Mouse (Mus musculus) midbrain, embryonic 12.5 days (tissue): Measurements from ENCODE around the gene Rnf130. TPM values are rescaled to one million over a fixed set of nuclear protein-coding genes. Genes with fewer than 3 reads are reported as not detected.

Experiments used
- ATAC-seq: fragments of 200-750 bp; cut with Nextera tagmentation; 2 replicates; pipeline ENCODE4 v1.8.0; 2017; ENCODE audit warnings: low read depth, moderate TSS enrichment, moderate library complexity; ENCODE audit not compliant: low FRiP score
- H3K27ac ChIP-seq: fragments of 300-500 bp; sonication (generic); replicated peaks from 2 replicates; pipeline ENCODE4 v1.5.1; 2016; ENCODE audit warnings: mild to moderate bottlenecking
- H3K27me3 ChIP-seq: fragments of 300-500 bp; sonication (generic); 2 replicates; pipeline ENCODE4 v1.6.1; 2016; ENCODE audit warnings: mild to moderate bottlenecking
- H3K36me3 ChIP-seq: fragments of 300-500 bp; sonication (generic); 2 replicates; pipeline ENCODE4 v1.6.1; 2016
- H3K4me1 ChIP-seq: fragments of 300-500 bp; sonication (generic); 2 replicates; pipeline ENCODE4 v1.6.1; 2016
- H3K4me2 ChIP-seq: fragments of 300-500 bp; sonication (generic); replicated peaks from 2 replicates; pipeline ENCODE4 v1.6.1; 2016; ENCODE audit warnings: mild to moderate bottlenecking, moderate library complexity
- H3K4me3 ChIP-seq: fragments of 300-500 bp; sonication (generic); 2 replicates; pipeline ENCODE4 v1.5.1; 2016; ENCODE audit warnings: mild to moderate bottlenecking
- H3K9ac ChIP-seq: fragments of 300-500 bp; sonication (generic); replicated peaks from 2 replicates; pipeline ENCODE4 v1.6.1; 2016; ENCODE audit warnings: mild to moderate bottlenecking, moderate library complexity
- H3K9me3 ChIP-seq: fragments of 300-500 bp; sonication (generic); 2 replicates; pipeline ENCODE4 v1.6.1; 2016; ENCODE audit warnings: mild to moderate bottlenecking
- WGBS: fragments of 180-500 bp; shearing (Covaris S2); methylation state at CpG from one replicate; pipeline ENCODE4 v1.1.7; 2016; 5-methylcytosine and 5-hydroxymethylcytosine counted together
- polyA plus RNA-seq: library from polyadenylated mRNA; unstranded; fragments of >200 nt; fragmentation: Nextera tagmentation; extraction: Ambion mirVana; gene quantifications from 2 replicates; pipeline ENCODE4 v1.2.1, GENCODE M21; 2016

Rnf130 gene
- polyA plus RNA-seq, 1 experiment from 2014 or later, result 91.3 TPM

DNA sequence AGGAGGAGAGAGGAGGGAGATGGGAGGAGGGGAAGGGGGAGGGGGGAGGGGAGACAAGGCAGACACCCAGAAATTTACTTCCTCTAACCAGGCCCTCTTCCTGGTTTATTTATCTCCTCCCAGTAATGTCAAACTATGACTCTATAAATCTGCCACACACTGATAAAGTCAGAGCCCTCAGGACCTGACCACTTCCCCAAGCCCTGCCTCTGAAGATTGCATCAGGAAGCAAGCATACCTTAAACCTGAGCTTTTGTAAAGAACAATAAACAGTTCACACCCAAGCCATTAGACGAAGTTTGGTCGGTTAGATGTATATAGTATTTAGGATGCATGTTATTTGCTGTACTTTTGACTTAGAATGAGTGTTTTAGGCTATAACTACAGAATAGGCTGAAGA, 30.6 kb upstream of the Rnf130 start:
- 94% methylated on average over 2 of the region's 2 CpGs for WGBS
- Histone ChIP-seq H3K9ac (no peak overlapping the region), H3K4me2 (no peak overlapping the region), H3K4me1 (no peaks in the 10 kb centered on the region), H3K36me3 (no peaks in the 10 kb centered on the region), H3K27ac (no peak overlapping the region), H3K4me3 (no peak overlapping the region), H3K9me3 (no peaks in the 10 kb centered on the region), H3K27me3 (no peaks in the 10 kb centered on the region)
- ATAC-seq, result no peak

DNA sequence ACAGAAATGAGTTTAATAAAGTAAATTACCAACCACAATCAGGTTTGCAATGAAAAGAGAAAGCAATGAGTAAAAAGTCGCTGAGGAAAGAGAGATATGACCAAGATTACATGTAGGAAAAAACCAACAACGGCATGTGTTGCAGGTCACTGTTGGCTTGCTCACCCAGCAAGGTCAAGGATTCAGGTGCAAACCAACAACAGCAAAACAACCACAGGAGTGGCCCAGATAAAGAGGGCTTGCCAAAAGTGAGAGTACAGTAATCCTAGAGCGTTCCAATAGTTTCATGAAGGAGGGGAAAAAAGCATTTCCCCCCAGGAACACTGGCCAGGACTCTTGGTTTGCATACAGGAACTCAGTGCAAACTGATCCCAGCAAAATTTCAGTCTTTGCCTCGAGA, 28.7 kb upstream of the Rnf130 start:
- Histone ChIP-seq H3K4me2 (no peak overlapping the region), H3K4me1 (no peaks in the 10 kb centered on the region), H3K27ac (no peak overlapping the region), H3K36me3 (no peaks in the 10 kb centered on the region), H3K9me3 (no peaks in the 10 kb centered on the region), H3K27me3 (no peaks in the 10 kb centered on the region), H3K4me3 (no peak overlapping the region), H3K9ac (no peak overlapping the region)
- WGBS, result 82% methylated on average over 4 of the region's 4 CpGs
- ATAC-seq, result no peak

DNA sequence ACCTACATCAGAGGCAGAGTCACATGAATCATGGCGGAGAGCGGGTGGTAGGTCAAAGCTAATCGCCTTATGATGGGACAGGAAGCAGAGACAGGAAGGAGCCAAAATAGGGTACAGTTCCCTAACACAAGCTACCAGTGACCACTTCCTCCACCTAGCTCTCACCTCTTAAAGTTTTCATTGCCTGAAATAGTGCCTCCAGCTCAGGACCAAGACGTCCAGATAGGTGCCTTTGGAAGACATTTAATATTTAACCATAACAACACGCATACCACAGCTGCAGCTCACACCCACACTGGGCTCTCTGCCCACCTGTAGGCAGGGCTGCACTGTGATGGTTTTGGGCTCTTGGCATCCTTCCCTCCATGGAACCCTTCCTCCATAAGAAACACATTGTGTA, 27.8 kb upstream of the Rnf130 start:
- no peaks in the 10 kb centered on the region for H3K4me1 ChIP-seq
- H3K4me2 ChIP-seq, result no peak overlapping the region
- no peak overlapping the region for H3K4me3 ChIP-seq
- 81% methylated on average over 5 of the region's 5 CpGs for WGBS
- H3K27me3 ChIP-seq, result no peaks in the 10 kb centered on the region
- H3K27ac ChIP-seq, result no peak overlapping the region
- no peaks in the 10 kb centered on the region for H3K36me3 ChIP-seq
- no peak for ATAC-seq
- H3K9me3 ChIP-seq, result no peaks in the 10 kb centered on the region
- H3K9ac ChIP-seq, result no peak overlapping the region

DNA sequence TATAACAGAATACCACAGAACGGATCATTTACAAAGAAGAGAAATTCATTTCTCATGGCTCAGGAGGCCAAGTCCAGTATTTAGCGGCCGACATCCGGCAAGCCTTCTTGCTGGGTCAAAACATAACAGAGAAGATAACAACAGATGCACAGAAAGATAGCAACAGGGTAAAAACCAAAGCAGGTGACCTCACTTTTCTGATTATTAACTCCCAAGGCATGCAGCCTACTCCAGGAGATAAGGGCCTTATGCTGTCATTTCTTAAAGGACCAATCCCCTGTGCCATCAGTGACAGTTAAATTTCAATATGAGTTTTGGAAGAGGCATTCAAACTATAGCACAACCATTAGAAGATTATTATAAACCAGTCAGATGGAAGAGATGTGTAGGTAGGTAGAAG, 22.3 kb upstream of the Rnf130 start:
- Histone ChIP-seq H3K27me3 (no peaks in the 10 kb centered on the region), H3K27ac (no peak overlapping the region), H3K4me1 (no peaks in the 10 kb centered on the region), H3K36me3 (no peaks in the 10 kb centered on the region), H3K4me3 (no peak overlapping the region), H3K4me2 (no peak overlapping the region), H3K9ac (no peak overlapping the region), H3K9me3 (no peaks in the 10 kb centered on the region)
- no peak for ATAC-seq
- WGBS, result 93% methylated on average over 4 of the region's 4 CpGs

DNA sequence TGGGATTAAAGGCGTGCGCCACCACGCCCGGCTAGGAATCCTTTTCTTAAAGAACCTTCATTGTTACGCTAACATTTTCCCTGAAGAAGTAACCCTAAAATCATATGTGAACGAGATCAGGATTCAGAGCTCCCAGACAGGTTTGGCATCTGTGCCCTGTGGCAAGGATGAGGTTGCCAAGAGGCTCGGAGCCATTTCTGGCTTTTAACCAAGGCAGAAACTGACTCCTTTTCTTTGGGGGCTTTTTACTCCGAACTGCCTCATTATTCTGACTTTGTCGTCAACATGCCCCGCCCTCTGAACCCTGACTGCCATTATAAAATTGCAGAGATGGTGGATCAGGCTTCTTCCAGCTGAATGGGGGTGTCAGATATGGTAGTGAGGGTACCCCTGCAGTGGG, 17.4 kb upstream of the Rnf130 start:
- no peak overlapping the region for H3K4me2 ChIP-seq
- H3K27me3 ChIP-seq, result no peaks in the 10 kb centered on the region
- H3K9ac ChIP-seq, result no peak overlapping the region
- no peaks in the 10 kb centered on the region for H3K9me3 ChIP-seq
- no peak for ATAC-seq
- no peaks in the 10 kb centered on the region for H3K36me3 ChIP-seq
- H3K27ac ChIP-seq, result no peak overlapping the region
- 76% methylated on average over 10 of the region's 10 CpGs for WGBS
- H3K4me3 ChIP-seq, result no peak overlapping the region
- H3K4me1 ChIP-seq, result no peaks in the 10 kb centered on the region

DNA sequence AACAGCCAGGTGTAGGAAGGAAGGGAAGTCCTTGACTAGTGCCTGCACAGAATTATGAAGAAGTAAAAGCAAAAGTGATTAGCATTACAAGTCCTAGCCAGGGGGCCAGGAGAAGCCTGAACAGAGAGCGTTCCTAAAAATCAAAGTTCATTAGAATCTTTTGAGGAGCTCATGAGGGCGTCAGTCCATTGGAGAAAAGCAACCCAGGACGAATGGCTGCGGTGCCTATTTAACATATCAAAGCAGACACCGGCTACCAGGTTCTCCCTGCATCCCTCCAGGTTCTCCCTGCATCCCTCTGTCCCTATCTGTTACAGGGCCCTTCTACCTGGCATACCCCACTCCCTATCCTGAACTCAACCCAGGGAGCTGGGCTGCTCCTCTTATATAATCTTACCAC, 16.9 kb upstream of the Rnf130 start:
- Histone ChIP-seq H3K4me1 (no peaks in the 10 kb centered on the region), H3K27ac (no peak overlapping the region), H3K27me3 (no peaks in the 10 kb centered on the region), H3K9me3 (no peaks in the 10 kb centered on the region), H3K36me3 (no peaks in the 10 kb centered on the region), H3K4me3 (no peak overlapping the region), H3K9ac (no peak overlapping the region), H3K4me2 (no peak overlapping the region)
- no peak for ATAC-seq
- 33% methylated on average over 5 of the region's 5 CpGs for WGBS

DNA sequence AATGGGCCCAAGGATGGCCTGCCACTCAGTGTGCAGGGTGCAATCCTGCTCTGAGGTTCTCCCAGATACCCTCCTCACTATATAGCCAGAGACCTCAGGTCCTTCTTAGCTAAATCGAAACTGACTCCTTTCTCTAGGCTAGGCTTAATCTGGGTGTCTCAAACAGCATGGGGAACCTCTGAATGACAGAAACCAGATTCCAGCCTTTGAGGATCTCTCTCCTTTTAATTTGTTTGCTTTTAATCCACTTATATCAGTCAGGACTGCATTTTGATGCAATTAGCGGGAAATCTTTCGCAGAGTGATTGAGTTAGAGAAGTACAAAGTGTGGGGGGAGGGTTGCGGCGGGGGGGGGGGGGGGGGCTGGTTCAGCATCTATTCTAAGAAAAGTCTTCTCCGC, 12.1 kb upstream of the Rnf130 start:
- 63% methylated on average over 6 of the region's 6 CpGs for WGBS
- no peaks in the 10 kb centered on the region for H3K4me1 ChIP-seq
- no peaks in the 10 kb centered on the region for H3K27me3 ChIP-seq
- no peak overlapping the region for H3K4me2 ChIP-seq
- H3K4me3 ChIP-seq, result no peak overlapping the region
- H3K36me3 ChIP-seq, result no peaks in the 10 kb centered on the region
- H3K9ac ChIP-seq, result no peak overlapping the region
- no peak for ATAC-seq
- H3K27ac ChIP-seq, result no peak overlapping the region
- no peaks in the 10 kb centered on the region for H3K9me3 ChIP-seq

DNA sequence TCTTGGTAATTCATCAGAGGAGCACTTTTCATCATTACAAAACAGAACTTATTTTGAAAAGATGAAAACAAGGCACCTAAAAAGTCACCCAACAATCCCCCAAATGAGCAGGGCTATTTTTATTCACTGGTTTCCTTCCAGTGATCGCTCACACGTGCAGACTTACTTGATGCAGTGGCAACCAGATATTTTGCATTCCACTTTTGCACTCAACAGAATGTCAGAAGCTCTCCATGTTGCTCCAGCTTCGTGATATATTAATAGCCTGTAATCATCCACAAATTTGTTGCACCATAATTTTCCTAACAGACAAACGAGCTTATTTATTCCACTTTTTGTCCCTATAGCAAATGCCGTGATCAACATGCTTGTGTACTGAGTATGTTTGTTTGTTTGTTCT, 8.6 kb upstream of the Rnf130 start:
- no peaks in the 10 kb centered on the region for H3K4me1 ChIP-seq
- H3K4me2 ChIP-seq, result no peak overlapping the region
- H3K27me3 ChIP-seq, result no peaks in the 10 kb centered on the region
- ATAC-seq, result no peak
- WGBS, result 85% methylated on average over 5 of the region's 5 CpGs
- H3K9me3 ChIP-seq, result no peaks in the 10 kb centered on the region
- H3K27ac ChIP-seq, result no peak overlapping the region
- no peaks in the 10 kb centered on the region for H3K36me3 ChIP-seq
- H3K4me3 ChIP-seq, result no peak overlapping the region
- no peak overlapping the region for H3K9ac ChIP-seq

DNA sequence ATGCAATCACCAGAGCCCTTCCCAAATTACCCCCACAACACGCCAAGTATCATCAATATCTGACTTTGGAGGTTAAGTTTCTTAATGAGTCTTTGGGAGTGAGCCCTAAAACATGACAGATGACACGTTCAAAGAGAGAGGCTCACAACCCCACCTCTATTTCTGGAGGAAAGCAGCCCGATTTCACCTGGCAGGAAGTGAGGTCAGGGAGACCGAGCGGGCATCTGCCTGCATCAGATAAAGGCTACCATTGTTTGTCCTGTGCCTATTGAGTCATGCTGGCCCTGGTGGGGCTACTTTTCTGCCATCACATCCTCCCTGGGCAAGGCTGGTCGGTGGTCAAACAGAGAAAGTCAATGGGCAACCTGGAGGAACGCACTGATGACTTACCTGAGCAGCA, 7.6 kb upstream of the Rnf130 start:
- no peak overlapping the region for H3K4me2 ChIP-seq
- peaks cover 1% of the 10 kb centered on the region; the same call in 1 of the 2 replicates for H3K27me3 ChIP-seq
- WGBS, result 83% methylated on average over 7 of the region's 7 CpGs
- H3K27ac ChIP-seq, result no peak overlapping the region
- ATAC-seq, result no peak
- H3K4me3 ChIP-seq, result no peak overlapping the region
- H3K9ac ChIP-seq, result no peak overlapping the region
- no peaks in the 10 kb centered on the region for H3K36me3 ChIP-seq
- no peaks in the 10 kb centered on the region for H3K9me3 ChIP-seq
- H3K4me1 ChIP-seq, result no peaks in the 10 kb centered on the region

DNA sequence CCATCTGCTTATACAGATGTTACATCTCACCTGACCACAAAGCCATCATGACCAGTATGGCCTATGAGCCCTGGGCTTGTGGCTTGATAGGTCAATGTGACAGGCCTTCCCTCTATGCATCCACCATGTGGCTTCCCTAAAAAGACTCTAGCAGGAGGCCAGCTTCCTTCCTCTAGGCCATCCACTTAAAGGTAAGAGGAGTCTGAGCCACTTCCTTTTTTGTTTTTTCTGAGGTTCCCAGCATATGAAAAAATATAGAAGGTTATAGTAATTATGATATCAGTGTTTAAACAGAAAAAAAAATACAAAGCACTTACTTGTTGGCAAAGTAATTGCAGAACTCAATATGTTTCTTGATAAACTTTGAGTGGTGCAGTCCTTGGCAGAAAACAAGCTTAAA, 6.3 kb upstream of the Rnf130 start:
- no peak overlapping the region for H3K9ac ChIP-seq
- H3K36me3 ChIP-seq, result no peaks in the 10 kb centered on the region
- no peak overlapping the region for H3K4me3 ChIP-seq
- H3K27me3 ChIP-seq, result peaks cover 15% of the 10 kb centered on the region
- no peak overlapping the region for H3K27ac ChIP-seq
- H3K9me3 ChIP-seq, result no peaks in the 10 kb centered on the region
- no peak overlapping the region for H3K4me2 ChIP-seq
- ATAC-seq, result no peak
- H3K4me1 ChIP-seq, result no peaks in the 10 kb centered on the region

DNA sequence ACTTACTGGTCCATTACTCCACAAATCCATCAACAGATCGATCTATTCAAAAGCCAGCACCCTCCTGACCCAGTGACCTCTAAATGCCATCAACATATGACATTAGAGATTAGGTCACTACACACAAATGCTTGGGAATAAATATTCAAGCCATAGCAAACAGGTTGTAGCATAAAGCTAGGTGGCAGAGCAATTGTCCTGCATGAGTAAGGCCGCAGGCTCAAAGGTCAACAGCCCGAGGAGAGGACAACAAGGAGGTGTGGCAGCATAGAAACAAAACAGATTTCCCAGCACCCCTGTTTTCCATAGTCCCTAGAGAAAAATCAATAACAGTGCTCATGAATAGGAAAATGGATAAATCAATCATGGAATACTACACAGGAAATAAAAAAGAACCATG, 3.1 kb upstream of the Rnf130 start:
- Histone ChIP-seq H3K9ac (no peak overlapping the region), H3K4me2 (no peak overlapping the region), H3K4me1 (peaks cover 6% of the 10 kb centered on the region), H3K4me3 (no peak overlapping the region), H3K27me3 (peaks cover 19% of the 10 kb centered on the region), H3K36me3 (no peaks in the 10 kb centered on the region), H3K27ac (no peak overlapping the region), H3K9me3 (no peaks in the 10 kb centered on the region)
- WGBS, result 68% methylated on average over 3 of the region's 3 CpGs
- ATAC-seq, result no peak

DNA sequence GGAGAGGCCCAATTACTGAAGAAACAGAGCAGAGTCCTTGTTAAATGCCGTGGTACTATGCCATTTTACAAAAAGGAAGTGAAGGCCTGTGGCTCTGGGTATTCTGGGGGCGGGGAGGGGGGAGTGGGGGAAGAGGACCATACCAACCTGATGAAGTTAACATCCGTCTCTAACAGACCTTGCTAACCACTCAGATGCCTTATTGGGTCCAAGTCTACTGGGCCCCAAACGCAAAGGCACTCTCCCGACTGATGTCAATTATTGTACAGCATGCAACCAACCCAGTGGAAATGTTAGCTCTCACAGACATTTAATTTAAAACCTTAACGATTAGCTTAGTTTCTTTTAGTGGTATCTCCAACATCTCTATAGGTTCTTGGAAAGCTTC, 707 bp upstream of the Rnf130 start:
- peak overlapping the region; percentile 78; the same call in 1 of the 2 replicates for H3K4me3 ChIP-seq
- WGBS, result 67% methylated on average over 6 of the region's 6 CpGs

DNA sequence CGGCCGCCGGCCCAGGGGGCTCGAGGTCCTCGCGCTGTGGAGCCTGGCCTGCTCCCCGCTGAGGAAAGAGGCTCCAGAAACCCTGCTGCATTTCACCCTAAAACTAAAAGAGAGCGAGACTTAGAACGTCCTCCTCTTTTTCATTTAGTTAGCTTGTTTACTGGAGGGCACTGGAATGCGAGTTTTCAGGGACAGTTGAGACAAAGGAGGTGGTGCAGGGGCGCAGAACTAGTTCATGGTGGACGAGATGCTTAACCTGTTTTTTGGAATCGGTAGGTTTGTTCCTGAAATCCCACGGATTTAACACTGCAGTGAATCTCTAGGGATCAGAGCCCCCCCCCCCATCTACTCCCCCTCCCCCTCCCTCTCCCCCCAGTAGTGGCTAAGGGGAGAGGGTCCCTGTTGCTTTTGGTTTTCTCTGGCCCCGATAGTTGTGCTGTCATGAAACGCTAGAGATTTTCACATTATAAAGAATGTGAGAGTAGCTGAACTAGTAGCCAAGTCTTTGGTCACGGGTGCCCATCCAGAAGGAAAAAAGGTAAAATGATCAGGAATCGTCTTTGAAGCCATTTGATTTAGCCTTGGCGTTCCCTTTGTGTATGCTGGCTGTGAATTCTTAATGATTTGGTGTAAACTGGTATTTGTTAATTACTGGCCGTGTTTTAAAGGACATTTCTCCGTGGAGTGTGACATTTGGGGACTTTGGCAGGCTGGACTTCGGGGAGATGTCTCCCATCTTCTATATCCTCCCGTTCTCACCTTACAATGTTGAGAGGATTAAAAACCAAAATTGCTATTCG, 775 bp downstream of the Rnf130 start:
- Histone ChIP-seq H3K4me3 (peak overlapping the region; percentile 78), H3K4me2 (peak overlapping the region; percentile 62), H3K9me3 (no peaks in the 10 kb centered on the region), H3K4me1 (peaks cover 28% of the 10 kb centered on the region), H3K27me3 (peaks cover 19% of the 10 kb centered on the region), H3K9ac (peak overlapping the region; percentile 95), H3K27ac (peak overlapping the region; percentile 94), H3K36me3 (no peaks in the 10 kb centered on the region)
- ATAC-seq, result no peak; the same call in 1 of the 2 replicates
- WGBS, result 4% methylated on average over 24 of the region's 24 CpGs

More for the DNA sequence above, 707 bp upstream of the Rnf130 start:
- Histone ChIP-seq H3K36me3 (no peaks in the 10 kb centered on the region), H3K27me3 (peaks cover 19% of the 10 kb centered on the region), H3K9me3 (no peaks in the 10 kb centered on the region), H3K4me1 (peaks cover 27% of the 10 kb centered on the region), H3K27ac (peak overlapping the region; percentile 94; the same call in 1 of the 2 replicates), H3K9ac (no peak overlapping the region), H3K4me2 (peak overlapping the region; percentile 62)
- ATAC-seq, result peak; percentile 38
